Mouse (Mus musculus): ENCODE results near the gene Slc28a3. TPM values are rescaled to one million over a fixed set of nuclear protein-coding genes. Genes with fewer than 3 reads are reported as not detected.

Slc28a3 gene
- polyA plus RNA-seq (2012; rRNA removed) = 1.5 and 2.0 TPM in 2 replicates

DNA sequence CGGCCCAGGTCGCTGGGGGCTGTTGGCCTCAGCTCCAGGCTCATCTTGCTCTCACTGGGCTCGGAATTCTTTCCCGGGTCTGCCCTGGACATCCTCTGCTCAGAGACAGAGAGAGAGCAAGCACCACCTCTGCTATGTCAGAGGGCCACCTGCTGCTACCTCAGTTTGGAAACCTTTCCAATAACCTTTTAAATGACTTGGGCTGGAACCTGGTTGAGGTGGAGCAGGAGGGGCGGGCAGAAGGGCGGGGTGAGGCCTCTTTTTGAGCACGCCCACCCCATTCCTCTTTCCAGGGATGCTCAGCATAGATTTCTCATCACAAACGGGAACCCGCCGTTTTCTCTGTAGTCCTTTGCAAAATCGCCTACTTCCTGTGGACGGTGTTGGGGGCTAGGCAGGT is at the start of gene Slc28a3:
Gene Slc28a3, minus strand, starts transcription at position 162 of the 400 bp plus-strand sequence.
- Histone ChIP-seq H3K4me1 (ENCODE audit: control insufficient read depth, insufficient read depth, low read length) (peaks cover 6% of the 10 kb centered on the region), H3K36me3 (ENCODE audit: control insufficient read depth, insufficient read depth, low read length) (no peaks in the 10 kb centered on the region), H3K27me3 (ENCODE audit: control insufficient read depth, insufficient read depth, low read length) (no peaks in the 10 kb centered on the region), H3K4me3 (ENCODE audit: control insufficient read depth, low read depth, low read length) (no peak within 1 kb of the TSS), H3K27ac (ENCODE audit: control insufficient read depth, insufficient read depth, low read depth, low read length) (no peak within 1 kb of the TSS)
- TF ChIP-seq CTCF (IDR thresholded peaks at IDR 0.05; ENCODE audit: control insufficient read depth, insufficient read depth, insufficient replicate concordance, low read depth, low read length) (no peak), POLR2A (IDR thresholded peaks at IDR 0.05; ENCODE audit: control insufficient read depth, low read depth, low read length) (no peak)

DNA sequence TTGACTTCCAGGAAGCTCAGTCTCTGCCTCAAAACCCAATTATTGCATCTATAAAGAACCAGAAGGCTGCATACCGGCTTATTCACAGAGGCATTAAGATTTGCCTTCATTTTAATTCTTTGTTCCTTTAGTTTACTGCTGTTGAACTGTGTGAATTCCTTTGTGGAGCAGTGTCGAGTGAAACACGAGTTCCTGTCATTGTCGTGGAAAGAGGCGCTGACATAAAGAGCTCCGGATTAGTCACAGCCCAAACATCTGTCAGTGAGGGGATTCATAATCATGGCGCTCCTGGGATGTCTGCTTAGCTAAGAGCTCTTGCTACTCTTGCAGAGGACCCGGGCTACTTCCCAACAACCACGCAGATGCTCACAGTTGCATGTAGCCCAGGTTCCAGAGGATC is 47.3 kb upstream of the Slc28a3 start:
- Histone ChIP-seq H3K4me1 (ENCODE audit: control insufficient read depth, insufficient read depth, low read length) (no peaks in the 10 kb centered on the region; the same call in 1 of the 2 replicates), H3K27me3 (ENCODE audit: control insufficient read depth, insufficient read depth, low read length) (no peaks in the 10 kb centered on the region), H3K36me3 (ENCODE audit: control insufficient read depth, insufficient read depth, low read length) (no peaks in the 10 kb centered on the region), H3K4me3 (ENCODE audit: control insufficient read depth, low read depth, low read length) (no peak overlapping the region), H3K27ac (ENCODE audit: control insufficient read depth, insufficient read depth, low read depth, low read length) (no peak overlapping the region)
- TF ChIP-seq POLR2A (IDR thresholded peaks at IDR 0.05; ENCODE audit: control insufficient read depth, low read depth, low read length) = no peak
- no peak for TF ChIP-seq CTCF (IDR thresholded peaks at IDR 0.05; ENCODE audit: control insufficient read depth, insufficient read depth, insufficient replicate concordance, low read depth, low read length)

DNA sequence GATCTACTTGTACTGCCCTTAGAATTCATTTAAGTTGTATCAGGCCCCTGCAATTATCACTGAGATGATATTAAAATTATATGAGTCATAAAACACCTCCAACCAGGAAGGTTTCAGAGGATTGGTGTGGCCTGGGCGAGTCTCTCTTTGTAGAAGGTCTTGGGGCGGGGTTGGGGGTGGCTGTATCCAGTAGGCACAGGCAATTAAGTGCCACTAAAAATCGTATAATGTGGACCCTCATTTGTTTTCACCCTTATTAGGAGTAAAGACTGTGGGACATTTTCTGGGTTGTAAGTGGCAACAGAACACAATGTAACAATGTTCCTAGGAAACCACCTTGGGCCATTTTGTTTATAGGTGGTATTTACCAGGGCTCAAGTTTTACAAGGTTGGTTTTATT is 46.2 kb upstream of the Slc28a3 start:
- H3K36me3 ChIP-seq (ENCODE audit: control insufficient read depth, insufficient read depth, low read length) = no peaks in the 10 kb centered on the region
- H3K4me1 ChIP-seq (ENCODE audit: control insufficient read depth, insufficient read depth, low read length) = no peaks in the 10 kb centered on the region; the same call in 1 of the 2 replicates
- H3K27me3 ChIP-seq (ENCODE audit: control insufficient read depth, insufficient read depth, low read length) = no peaks in the 10 kb centered on the region
- H3K27ac ChIP-seq (ENCODE audit: control insufficient read depth, insufficient read depth, low read depth, low read length) = no peak overlapping the region
- no peak for TF ChIP-seq POLR2A (IDR thresholded peaks at IDR 0.05; ENCODE audit: control insufficient read depth, low read depth, low read length)
- H3K4me3 ChIP-seq (ENCODE audit: control insufficient read depth, low read depth, low read length) = no peak overlapping the region

DNA sequence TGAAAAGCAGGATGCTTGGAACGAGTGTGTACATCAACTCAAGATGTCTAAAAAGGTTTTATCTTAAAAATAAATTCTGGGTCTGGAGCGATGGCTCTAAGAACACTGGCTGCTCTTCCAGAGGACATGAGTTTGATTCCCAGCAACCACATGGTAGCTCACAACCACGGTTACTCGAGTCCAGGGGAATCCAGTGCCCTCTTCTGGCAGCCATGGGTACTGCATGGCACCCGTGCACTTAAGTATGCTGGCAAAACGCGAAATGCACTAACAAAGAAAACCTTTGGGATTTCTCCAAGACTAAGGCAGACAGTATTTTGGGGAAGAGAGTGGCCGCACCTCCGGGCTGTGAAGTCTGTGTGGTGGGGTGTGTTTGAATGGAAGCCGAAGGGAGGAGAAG is 44.9 kb upstream of the Slc28a3 start:
- Histone ChIP-seq H3K36me3 (ENCODE audit: control insufficient read depth, insufficient read depth, low read length) (no peaks in the 10 kb centered on the region), H3K27ac (ENCODE audit: control insufficient read depth, insufficient read depth, low read depth, low read length) (no peak overlapping the region), H3K4me3 (ENCODE audit: control insufficient read depth, low read depth, low read length) (no peak overlapping the region), H3K27me3 (ENCODE audit: control insufficient read depth, insufficient read depth, low read length) (no peaks in the 10 kb centered on the region), H3K4me1 (ENCODE audit: control insufficient read depth, insufficient read depth, low read length) (no peaks in the 10 kb centered on the region; the same call in 1 of the 2 replicates)
- TF ChIP-seq CTCF (IDR thresholded peaks at IDR 0.05; ENCODE audit: control insufficient read depth, insufficient read depth, insufficient replicate concordance, low read depth, low read length) = peak; percentile 95
- TF ChIP-seq POLR2A (IDR thresholded peaks at IDR 0.05; ENCODE audit: control insufficient read depth, low read depth, low read length) = no peak

DNA sequence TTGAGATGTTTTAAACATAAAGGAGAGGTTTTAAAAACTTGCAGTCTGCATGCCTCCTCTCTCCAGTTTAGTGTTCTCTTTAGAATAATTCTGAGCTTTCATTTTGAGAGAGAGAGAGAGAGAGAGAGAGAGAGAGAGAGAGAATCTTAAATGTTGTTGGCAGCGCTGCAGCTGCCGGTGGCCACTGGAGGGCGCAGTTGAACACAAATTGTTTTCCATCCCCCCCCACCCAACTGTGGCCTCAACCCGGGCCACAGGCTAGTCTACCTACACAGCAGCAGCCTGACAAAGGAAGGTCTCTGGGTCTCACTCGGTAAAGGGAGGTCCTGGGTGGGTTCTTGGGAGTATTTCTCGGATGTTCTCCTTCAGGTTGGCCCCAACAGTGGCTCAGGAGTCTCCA is 29.7 kb upstream of the Slc28a3 start:
- no peak overlapping the region for H3K4me3 ChIP-seq (ENCODE audit: control insufficient read depth, low read depth, low read length)
- H3K4me1 ChIP-seq (ENCODE audit: control insufficient read depth, insufficient read depth, low read length) = peaks cover 5% of the 10 kb centered on the region
- no peak for TF ChIP-seq POLR2A (IDR thresholded peaks at IDR 0.05; ENCODE audit: control insufficient read depth, low read depth, low read length)
- peak; percentile 85 for TF ChIP-seq CTCF (IDR thresholded peaks at IDR 0.05; ENCODE audit: control insufficient read depth, insufficient read depth, insufficient replicate concordance, low read depth, low read length)
- no peaks in the 10 kb centered on the region for H3K27me3 ChIP-seq (ENCODE audit: control insufficient read depth, insufficient read depth, low read length)
- no peak overlapping the region for H3K27ac ChIP-seq (ENCODE audit: control insufficient read depth, insufficient read depth, low read depth, low read length)
- H3K36me3 ChIP-seq (ENCODE audit: control insufficient read depth, insufficient read depth, low read length) = no peaks in the 10 kb centered on the region

DNA sequence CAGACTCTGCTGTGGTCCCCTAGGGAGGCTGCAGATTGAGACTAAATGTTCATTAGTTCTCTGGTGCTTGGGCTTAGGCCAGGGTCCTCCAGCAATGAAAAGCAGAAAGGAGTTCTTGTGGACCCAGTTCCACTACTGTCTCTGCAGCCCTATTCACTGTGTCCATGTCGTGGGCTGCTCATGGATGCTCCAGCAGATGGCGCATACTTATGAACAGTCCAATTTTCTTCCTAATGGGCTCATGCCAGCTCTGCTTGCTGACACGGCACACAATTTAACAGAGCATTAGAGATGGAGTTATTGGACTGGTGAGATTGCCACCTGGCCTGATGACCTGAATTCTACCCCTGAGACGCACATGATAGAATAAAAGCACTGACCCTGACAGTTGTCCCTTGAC is 28.3 kb upstream of the Slc28a3 start:
- H3K4me3 ChIP-seq (ENCODE audit: control insufficient read depth, low read depth, low read length) = no peak overlapping the region
- TF ChIP-seq POLR2A (IDR thresholded peaks at IDR 0.05; ENCODE audit: control insufficient read depth, low read depth, low read length) = no peak
- TF ChIP-seq CTCF (IDR thresholded peaks at IDR 0.05; ENCODE audit: control insufficient read depth, insufficient read depth, insufficient replicate concordance, low read depth, low read length) = peak; percentile 31; the same call in 1 of the 2 replicates
- H3K4me1 ChIP-seq (ENCODE audit: control insufficient read depth, insufficient read depth, low read length) = peaks cover 5% of the 10 kb centered on the region
- no peak overlapping the region for H3K27ac ChIP-seq (ENCODE audit: control insufficient read depth, insufficient read depth, low read depth, low read length)
- H3K27me3 ChIP-seq (ENCODE audit: control insufficient read depth, insufficient read depth, low read length) = no peaks in the 10 kb centered on the region
- H3K36me3 ChIP-seq (ENCODE audit: control insufficient read depth, insufficient read depth, low read length) = no peaks in the 10 kb centered on the region

DNA sequence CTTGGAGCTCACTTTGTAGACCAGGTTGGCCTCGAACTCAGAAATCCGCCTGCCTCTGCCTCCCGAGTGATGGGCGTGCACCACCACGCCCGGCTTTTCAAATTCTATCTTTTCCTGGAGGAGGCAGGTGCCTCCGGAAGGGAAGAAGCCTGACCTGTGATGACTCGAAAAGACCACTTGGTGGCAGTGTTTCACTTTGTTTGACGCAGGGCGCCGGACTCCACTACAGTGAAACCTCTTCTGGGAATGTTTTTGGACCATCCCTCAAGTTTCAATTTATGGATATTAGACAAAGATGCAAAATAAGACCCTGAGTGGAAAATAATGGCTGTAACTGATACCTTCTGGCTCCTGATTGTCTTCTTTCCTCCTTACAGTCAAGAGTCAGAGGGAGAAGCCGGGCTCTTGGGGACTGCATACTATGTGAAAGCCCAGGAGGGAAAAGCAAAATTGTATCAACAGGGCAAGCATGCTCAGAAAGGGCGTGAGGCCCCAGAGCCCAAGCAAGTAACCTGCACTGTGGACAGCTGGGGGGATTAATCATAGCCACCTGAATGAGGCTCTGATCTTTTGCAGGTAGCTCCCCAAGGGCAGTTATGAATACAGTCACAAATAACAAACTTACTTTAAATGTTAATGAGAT is 26.8 kb upstream of the Slc28a3 start:
- H3K36me3 ChIP-seq (ENCODE audit: control insufficient read depth, insufficient read depth, low read length) = no peaks in the 10 kb centered on the region
- no peak overlapping the region for H3K4me3 ChIP-seq (ENCODE audit: control insufficient read depth, low read depth, low read length)
- no peaks in the 10 kb centered on the region for H3K27me3 ChIP-seq (ENCODE audit: control insufficient read depth, insufficient read depth, low read length)
- no peak overlapping the region for H3K27ac ChIP-seq (ENCODE audit: control insufficient read depth, insufficient read depth, low read depth, low read length)
- TF ChIP-seq POLR2A (IDR thresholded peaks at IDR 0.05; ENCODE audit: control insufficient read depth, low read depth, low read length) (no peak), CTCF (IDR thresholded peaks at IDR 0.05; ENCODE audit: control insufficient read depth, insufficient read depth, insufficient replicate concordance, low read depth, low read length) (peak; percentile 70; the same call in 1 of the 2 replicates)
- peaks cover 7% of the 10 kb centered on the region for H3K4me1 ChIP-seq (ENCODE audit: control insufficient read depth, insufficient read depth, low read length)

All from testis, adult 2 months (tissue).